Mouse (Mus musculus) kidney, postnatal 0 days (tissue): ENCODE measurements around the gene Utp11. TPM values are rescaled to one million over a fixed set of nuclear protein-coding genes. Genes with fewer than 3 reads are reported as not detected.
"Not testable (repeated sequence)": the region's sequence is repeated elsewhere in the genome, so short reads cannot be mapped to it uniquely, and the experiment has no call there.

Experiments
- ATAC-seq: fragments of 200-750 bp; cut with Nextera tagmentation; replicated peaks from 2 replicates; pipeline ENCODE4 v1.8.0; 2017; ENCODE audit warnings: low read depth, moderate number of reproducible peaks, moderate TSS enrichment, moderate library complexity; ENCODE audit not compliant: low FRiP score
- DNase-seq: peaks from one replicate; pipeline ENCODE4 v3.0.0-alpha.2; 2016; ENCODE audit warnings: low spot score
- H3K27ac ChIP-seq: fragments of 300-500 bp; sonication (generic); 2 replicates; pipeline ENCODE4 v1.5.1; 2014; ENCODE audit warnings: mild to moderate bottlenecking
- H3K27me3 ChIP-seq: fragments of 300-500 bp; sonication (generic); 2 replicates; pipeline ENCODE4 v1.6.1; 2014; ENCODE audit warnings: low read length, mixed read lengths; ENCODE audit not compliant: insufficient read depth
- H3K36me3 ChIP-seq: fragments of 300-500 bp; sonication (generic); 2 replicates; pipeline ENCODE4 v1.6.1; 2014; ENCODE audit warnings: low read length, mixed read lengths; ENCODE audit not compliant: insufficient read depth
- H3K4me1 ChIP-seq: fragments of 300-500 bp; sonication (generic); replicated peaks from 2 replicates; pipeline ENCODE4 v1.6.1; 2014; ENCODE audit warnings: antibody characterized with exemption, low read length, mixed read lengths; ENCODE audit not compliant: insufficient read depth
- H3K4me2 ChIP-seq: fragments of 300-500 bp; sonication (generic); 2 replicates; pipeline ENCODE4 v1.6.1; 2014; ENCODE audit warnings: mild to moderate bottlenecking, low read length, moderate library complexity, mixed read lengths
- H3K4me3 ChIP-seq: fragments of 300-500 bp; sonication (generic); replicated peaks from 2 replicates; pipeline ENCODE4 v1.5.1; 2014; ENCODE audit warnings: low read depth, low read length
- H3K9ac ChIP-seq: fragments of 300-500 bp; sonication (generic); 2 replicates; pipeline ENCODE4 v1.6.1; 2014; ENCODE audit warnings: low read depth, low read length
- H3K9me3 ChIP-seq: fragments of 300-500 bp; sonication (generic); replicated peaks from 2 replicates; pipeline ENCODE4 v1.6.1; 2016; ENCODE audit warnings: low read length, inconsistent platforms, mixed read lengths
- CTCF ChIP-seq: IDR thresholded peaks from 2 replicates; pipeline ENCODE4 v1.5.1; 2016; ENCODE audit warnings: antibody characterized with exemption, low read depth, mild to moderate bottlenecking, moderate library complexity
- WGBS: fragments of 180-500 bp; shearing (Covaris S2); extraction: QIAGEN DNeasy Blood & Tissue Kit; methylation state at CpG from one replicate; pipeline ENCODE4 v1.1.7; 2014; 5-methylcytosine and 5-hydroxymethylcytosine counted together
- polyA plus RNA-seq: library from polyadenylated mRNA; unstranded; fragments of >200 nt; fragmentation: Nextera tagmentation; extraction: Ambion mirVana; gene quantifications from 2 replicates; pipeline ENCODE4 v1.2.1, GENCODE M21; 2015

Utp11 gene
- polyA plus RNA-seq, 1 experiment from 2014 or later = 61.8 TPM

GRCm38 (mm10) chr4:124736952-124737351 is 43.6 kb upstream of the Utp11 start:
- Histone ChIP-seq H3K9ac (no peak overlapping the region), H3K9me3 (no peaks in the 10 kb centered on the region), H3K27me3 (no peaks in the 10 kb centered on the region), H3K4me1 (no peaks in the 10 kb centered on the region), H3K36me3 (peaks cover 13% of the 10 kb centered on the region; the same call in 1 of the 2 replicates), H3K4me2 (no peak overlapping the region), H3K27ac (no peak overlapping the region), H3K4me3 (no peak overlapping the region)
- ATAC-seq = no peak
- 59% methylated on average over 2 of the region's 2 CpGs for WGBS
- no peak for TF ChIP-seq CTCF
- no peak for DNase-seq

DNA sequence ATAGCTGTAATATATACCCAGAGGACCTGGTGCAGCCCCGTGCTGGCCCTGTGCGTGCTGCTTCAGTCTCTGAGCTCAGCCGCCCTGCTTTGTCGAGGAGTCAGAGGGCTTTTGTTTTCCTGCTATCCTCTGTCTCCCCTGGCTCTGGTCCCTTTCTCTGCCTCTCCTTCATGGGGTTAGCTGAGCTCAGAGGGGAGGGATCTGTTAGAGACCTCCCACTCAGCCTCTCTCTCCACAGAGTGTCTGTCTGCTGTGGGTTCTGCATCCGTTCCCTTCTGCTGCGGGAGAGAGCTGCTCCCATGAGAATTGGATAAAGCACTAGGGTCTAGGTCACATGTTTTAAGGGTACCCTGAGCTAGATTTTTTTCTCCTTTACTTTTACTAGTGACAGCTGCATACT is 32.7 kb upstream of the Utp11 start:
- H3K27me3 ChIP-seq = no peaks in the 10 kb centered on the region
- H3K27ac ChIP-seq = no peak overlapping the region
- ATAC-seq (no peak), DNase-seq (no peak)
- WGBS = 90% methylated on average over 6 of the region's 6 CpGs
- H3K4me2 ChIP-seq = no peak overlapping the region
- no peak for TF ChIP-seq CTCF
- H3K9me3 ChIP-seq = no peaks in the 10 kb centered on the region
- H3K4me1 ChIP-seq = no peaks in the 10 kb centered on the region
- H3K4me3 ChIP-seq = no peak overlapping the region
- peaks cover 79% of the 10 kb centered on the region for H3K36me3 ChIP-seq
- H3K9ac ChIP-seq = no peak overlapping the region

- H3K27me3 ChIP-seq = no peaks in the 10 kb centered on the region
- 93% methylated on average over 4 of the region's 4 CpGs for WGBS
These were observed 25.7 kb upstream of the Utp11 start for GRCm38 (mm10) chr4:124719101-124719500.

DNA sequence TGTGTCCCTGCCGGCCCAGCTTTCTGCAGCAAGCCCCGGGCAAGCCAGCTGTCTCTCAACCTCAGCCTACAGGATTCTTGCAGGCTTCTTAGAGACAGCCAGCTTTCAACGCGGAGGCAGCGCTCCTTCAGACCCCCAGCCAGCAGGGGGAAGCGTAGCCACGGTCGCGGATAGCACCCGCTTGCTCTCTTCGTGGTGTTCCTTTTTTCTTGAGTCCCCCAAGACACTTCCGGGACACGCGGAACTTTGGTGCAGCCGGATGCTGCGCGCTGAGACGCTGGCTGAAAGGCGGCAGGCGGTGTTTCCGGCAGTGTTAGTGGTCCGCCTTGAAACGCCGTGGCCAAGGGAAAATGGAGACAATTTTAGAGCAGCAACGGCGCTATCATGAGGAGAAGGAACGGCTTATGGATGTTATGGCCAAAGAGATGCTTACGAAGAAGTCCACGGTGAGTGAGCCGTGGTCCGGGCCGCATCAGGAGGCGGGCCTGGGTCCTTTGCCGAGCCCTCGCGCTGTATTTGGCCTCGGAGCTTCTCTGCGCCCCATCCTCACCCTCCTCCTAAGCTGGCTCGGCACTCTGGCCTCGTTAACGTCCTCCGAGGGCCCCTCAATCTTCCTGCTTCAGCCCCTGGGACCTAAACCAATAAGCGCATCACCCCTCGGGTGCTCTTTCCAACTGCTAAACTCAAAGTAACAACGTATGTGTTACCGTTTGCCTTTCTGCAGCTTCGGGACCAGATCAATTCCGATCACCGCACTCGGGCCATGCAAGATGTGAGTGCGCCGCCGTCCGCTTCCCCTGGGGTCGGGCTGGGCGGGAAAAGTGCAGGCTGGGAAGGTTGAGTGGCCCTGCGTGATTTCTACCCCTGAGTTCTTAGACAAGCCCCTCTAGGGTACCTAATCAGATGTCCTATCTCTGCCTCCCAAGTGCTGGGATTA is 21.4 kb upstream of the Utp11 start, which contains the start of gene Sf3a3:
Gene Sf3a3 (plus strand): TSS at position 232 of the 937 bp plus-strand sequence.
- ATAC-seq (peak; percentile 88), DNase-seq (peak; percentile 97)
- Histone ChIP-seq H3K4me2 (peak within 1 kb of the TSS; percentile 94), H3K36me3 (peaks cover 25% of the 10 kb centered on the region), H3K4me1 (peaks cover 5% of the 10 kb centered on the region; the same call in 1 of the 2 replicates), H3K4me3 (peak within 1 kb of the TSS; percentile 91), H3K27ac (peak within 1 kb of the TSS; percentile 68), H3K9me3 (no peaks in the 10 kb centered on the region), H3K9ac (peak within 1 kb of the TSS; percentile 90), H3K27me3 (no peaks in the 10 kb centered on the region)
- under 1% methylated on average over 57 of the region's 57 CpGs for WGBS
- peak; percentile 91 for TF ChIP-seq CTCF

More at GRCm38 (mm10) chr4:124719101-124719500, 25.7 kb upstream of the Utp11 start:
- H3K36me3 ChIP-seq = peaks cover 53% of the 10 kb centered on the region
- H3K4me3 ChIP-seq = no peak overlapping the region
- TF ChIP-seq CTCF = no peak
- no peak overlapping the region for H3K27ac ChIP-seq
- ATAC-seq (no peak), DNase-seq (no peak)
- H3K9ac ChIP-seq = no peak overlapping the region
- no peaks in the 10 kb centered on the region for H3K9me3 ChIP-seq
- H3K4me1 ChIP-seq = no peaks in the 10 kb centered on the region; the same call in 1 of the 2 replicates
- H3K4me2 ChIP-seq = no peak overlapping the region

- not testable (repeated sequence) for H3K27ac ChIP-seq, H3K27me3 ChIP-seq, H3K4me3 ChIP-seq, DNase-seq, H3K9me3 ChIP-seq, H3K9ac ChIP-seq, H3K4me2 ChIP-seq, ATAC-seq
- Histone ChIP-seq H3K36me3 (peaks cover 16% of the 10 kb centered on the region), H3K4me1 (peaks cover 12% of the 10 kb centered on the region; the same call in 1 of the 2 replicates)
- WGBS = 70% methylated on average over 5 of the region's 5 CpGs
These were observed 20.4 kb upstream of the Utp11 start for GRCm38 (mm10) chr4:124713850-124714249.

- TF ChIP-seq CTCF = no peak
- Histone ChIP-seq H3K27ac (no peak overlapping the region), H3K27me3 (no peaks in the 10 kb centered on the region), H3K4me3 (no peak overlapping the region), H3K9ac (no peak overlapping the region), H3K36me3 (peaks cover 6% of the 10 kb centered on the region; the same call in 1 of the 2 replicates), H3K4me2 (no peak overlapping the region), H3K4me1 (peaks cover 12% of the 10 kb centered on the region; the same call in 1 of the 2 replicates), H3K9me3 (no peaks in the 10 kb centered on the region)
- no peak for ATAC-seq
- WGBS = 81% methylated on average over 6 of the region's 6 CpGs
- no peak for DNase-seq
These were observed 19.2 kb upstream of the Utp11 start for GRCm38 (mm10) chr4:124712618-124713017.
